Mouse (Mus musculus) CD4-positive, CD25-positive, alpha-beta regulatory T cell, adult 9 weeks (primary cell): Measurements from ENCODE around the gene Gm17359. TPM values are rescaled to one million over a fixed set of nuclear protein-coding genes. Genes with fewer than 3 reads are reported as not detected.

Experiments used
- polyA plus RNA-seq: library from polyadenylated mRNA; unstranded; fragments of 100-300 nt; shearing (Covaris generic); gene quantifications from one replicate; pipeline ENCODE4 v1.2.1, GENCODE M21; 2017

Gene Gm17359
- polyA plus RNA-seq = not detected

DNA sequence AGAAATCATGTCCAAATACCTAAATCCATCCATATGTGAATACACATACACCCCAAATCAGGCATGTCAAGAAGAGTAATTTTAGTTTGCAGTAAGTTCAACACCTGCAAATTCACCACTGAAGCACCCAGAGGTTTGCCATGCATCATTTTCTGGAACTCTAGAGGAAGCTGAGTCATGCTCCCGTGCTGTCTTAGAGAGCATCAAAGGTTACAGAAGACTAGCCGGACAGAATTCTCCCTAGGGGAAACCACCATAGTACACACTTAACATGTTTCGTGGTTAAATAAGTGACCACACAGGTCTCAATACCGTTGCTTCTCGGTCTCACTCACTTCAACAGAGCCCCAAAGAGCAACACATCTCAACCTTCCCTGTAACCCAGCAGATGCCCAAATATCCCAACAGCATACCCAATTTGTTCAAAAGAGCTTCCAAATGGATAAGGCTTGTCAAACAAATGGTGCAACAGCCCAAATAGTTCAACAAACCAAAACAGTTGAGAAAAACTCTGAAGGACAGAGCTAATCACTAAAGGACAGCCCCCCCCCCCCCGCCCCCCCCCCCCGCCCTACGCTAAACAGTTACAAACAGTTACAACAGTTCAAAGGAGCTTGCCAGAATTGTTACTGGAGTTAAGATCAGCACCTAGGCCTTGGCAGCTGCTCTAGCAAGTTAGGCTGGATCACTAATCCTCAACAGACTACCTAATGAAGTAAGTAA is at the start of gene Gm17359:
Gene Gm17359 (plus strand): TSS at position 618 of the 723 bp plus-strand sequence.

Other genes with a start within 250 kb of the Gm17359 start
- 3.1 TPM for gene Rapgef2, start 50.1 kb upstream of the Gm17359 start, polyA plus RNA-seq
- gene Fnip2, start 231.1 kb downstream of the Gm17359 start, polyA plus RNA-seq = 0.19 TPM